Mouse (Mus musculus) CD4-positive naive resting alpha-beta T cell, adult 57 days (primary cell): ENCODE measurements around the gene A930002H24Rik. TPM values are rescaled to one million over a fixed set of nuclear protein-coding genes. Genes with fewer than 3 reads are reported as not detected.

Experiments used
- total RNA-seq: library from RNA; stranded (reverse); gene quantifications from one replicate; pipeline ENCODE4 v1.2.4, GENCODE M21; 2023

Gene A930002H24Rik
- not detected for total RNA-seq

DNA sequence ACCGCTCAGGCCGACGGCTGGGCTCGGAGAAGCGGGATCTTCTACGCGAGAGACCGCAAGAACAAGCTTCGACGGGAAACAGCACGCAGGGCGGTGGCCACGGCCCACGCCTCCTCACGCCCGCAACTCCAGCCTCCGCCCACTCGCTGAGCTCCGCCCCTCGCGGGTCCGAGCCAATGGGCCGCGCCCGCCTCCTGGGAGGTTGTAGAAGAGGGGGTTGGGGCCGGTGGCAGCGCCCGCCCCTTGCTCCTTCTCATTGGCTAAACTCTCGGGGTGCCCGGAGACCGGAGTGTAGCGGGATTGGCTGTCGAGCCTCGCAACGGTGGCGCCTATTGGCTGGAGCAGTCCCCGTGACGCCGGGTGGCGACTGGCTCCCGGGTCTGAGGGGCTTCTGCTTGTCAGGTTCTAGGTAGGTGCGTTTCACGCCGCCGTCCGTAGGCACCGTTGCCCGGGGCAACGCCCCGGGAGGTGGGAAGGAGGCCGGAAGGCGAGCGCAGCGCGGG, at the start of gene A930002H24Rik:
Gene A930002H24Rik, minus strand, starts transcription at position 145 of the 503 bp plus-strand sequence.

DNA sequence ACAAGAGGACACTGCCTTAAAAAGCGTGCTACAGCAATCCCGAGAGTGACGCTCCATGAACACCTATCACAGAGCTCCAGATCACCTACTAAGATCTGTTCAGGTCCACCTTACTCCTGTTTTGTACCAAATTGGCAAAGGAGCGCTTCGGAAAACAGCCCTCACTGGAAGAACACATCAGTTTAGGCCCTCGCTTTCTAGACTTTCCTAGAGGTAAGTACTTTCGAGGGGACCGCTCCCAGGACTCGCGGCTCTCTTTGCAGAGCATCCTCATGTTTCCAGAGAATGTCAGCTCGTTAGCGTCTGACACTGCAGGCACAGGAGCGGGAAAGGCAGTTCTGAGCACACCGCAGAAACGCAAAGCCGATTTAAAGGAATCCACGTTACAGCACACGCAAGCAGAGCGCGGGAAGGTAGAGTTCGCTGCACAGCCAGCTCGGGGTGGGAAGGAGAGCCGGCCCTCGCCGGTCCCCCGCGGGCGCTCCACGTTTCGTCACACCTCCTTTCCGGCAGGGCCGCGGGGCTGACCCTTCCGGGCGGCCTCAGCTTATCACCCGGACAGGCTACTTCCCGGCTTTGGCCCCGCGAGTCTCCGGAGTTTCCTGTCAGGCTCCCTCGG, 470 bp downstream of the A930002H24Rik start, which contains the start of gene Fer:
Gene Fer, plus strand, starts transcription at position 51 of the 619 bp plus-strand sequence.

Other genes with a start within 250 kb of the A930002H24Rik start
- 0.50 TPM for gene Fer, start 729 bp downstream of the A930002H24Rik start, total RNA-seq